In the genomic region with DNA sequence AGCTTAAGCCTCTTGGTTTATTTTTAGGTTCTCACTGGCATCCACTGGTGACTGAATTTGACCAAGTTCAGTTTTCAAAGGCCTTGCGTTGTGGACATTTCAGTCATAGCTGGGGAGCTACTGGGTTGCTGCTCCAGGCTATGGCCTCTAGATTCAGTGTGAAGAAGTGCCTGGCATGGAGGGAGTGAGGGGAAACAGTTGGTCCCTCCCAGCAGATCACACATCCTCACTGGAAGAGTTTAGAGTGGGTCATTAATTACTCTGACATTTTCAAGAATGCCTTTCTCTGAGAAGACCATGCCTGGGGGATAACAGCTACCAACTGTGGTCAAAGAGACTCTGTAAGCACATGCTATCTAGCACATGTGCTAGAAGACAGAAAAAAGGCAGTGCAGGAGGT, we compare ENCODE assay signal across 21 mouse cellular contexts.
DNase-seq lines count a peak whose midpoint lies in the region; ATAC-seq lines count a peak whose summit lies in the region.
"Had no signal": no experiment of that assay in that cellular context is flagged by ENCODE, and none has a peak within 500 bp of the region (broad histone marks: within the 10 kb centered on the region; RNA-seq: fewer than 3 reads in every experiment).

No protein-coding gene starts in this region.

- no peak overlapping the region for H3K9ac ChIP-seq in heart, embryonic 15.5 days
- H3K9ac ChIP-seq in midbrain, embryonic 11.5 days (ENCODE audit: low read length) = no peak overlapping the region
- H3K9ac ChIP-seq in midbrain, embryonic 15.5 days = no peak overlapping the region
- H3K9ac ChIP-seq: embryonic facial prominence, embryonic 15.5 days; intestine, embryonic 15.5 days; kidney, embryonic 15.5 days; midbrain, embryonic 12.5 days had no signal

- peak; percentile 61 for DNase-seq in heart, adult 11 months
- no peak for DNase-seq in heart, postnatal 14 days
- DNase-seq in heart, adult 8-10 months (ENCODE audit: low spot score) = no peak
- DNase-seq in midbrain, embryonic 11.5 days (ENCODE audit: low spot score, missing footprints) = peak; percentile 71
- no peak for DNase-seq in Muller cell, postnatal 12 days (ENCODE audit: inconsistent ontology term)
- DNase-seq: cerebellum, adult 18-20 months; cerebellum, postnatal 14 days; right cerebral cortex, postnatal 25 days; spleen, adult 18-20 months had no signal

- no peaks in the 10 kb centered on the region for H3K27me3 ChIP-seq in heart, embryonic 15.5 days
- H3K27me3 ChIP-seq in midbrain, embryonic 11.5 days (ENCODE audit: control insufficient read depth, insufficient read depth, low read length) = no peaks in the 10 kb centered on the region
- H3K27me3 ChIP-seq in midbrain, embryonic 15.5 days (replicated peaks) = no peaks in the 10 kb centered on the region
- H3K27me3 ChIP-seq: embryonic facial prominence, embryonic 15.5 days; intestine, embryonic 15.5 days; kidney, embryonic 15.5 days; midbrain, embryonic 12.5 days; Patski had no signal

- H3K4me2 ChIP-seq in heart, embryonic 15.5 days = no peak overlapping the region
- H3K4me2 ChIP-seq in midbrain, embryonic 11.5 days = no peak overlapping the region
- H3K4me2 ChIP-seq in midbrain, embryonic 15.5 days = no peak overlapping the region
- H3K4me2 ChIP-seq: embryonic facial prominence, embryonic 15.5 days; intestine, embryonic 15.5 days; kidney, embryonic 15.5 days; midbrain, embryonic 12.5 days had no signal

- H3K27ac ChIP-seq in heart, embryonic 15.5 days = peak overlapping the region; percentile 36; the same call in 1 of the 2 replicates
- H3K27ac ChIP-seq in midbrain, embryonic 11.5 days (ENCODE audit: low read depth, low read length) = no peak overlapping the region
- H3K27ac ChIP-seq in midbrain, embryonic 15.5 days = no peak overlapping the region
- H3K27ac ChIP-seq: embryonic facial prominence, embryonic 15.5 days; intestine, embryonic 15.5 days; kidney, embryonic 15.5 days; layer of hippocampus, adult 2 months; midbrain, embryonic 12.5 days had no signal

- peaks cover 21% of the 10 kb centered on the region for H3K4me1 ChIP-seq in heart, embryonic 15.5 days (replicated peaks)
- no peaks in the 10 kb centered on the region; the same call in 1 of the 2 replicates for H3K4me1 ChIP-seq in midbrain, embryonic 11.5 days (ENCODE audit: control insufficient read depth, insufficient read depth, low read length)
- peaks cover 15% of the 10 kb centered on the region; the same call in 1 of the 2 replicates for H3K4me1 ChIP-seq in midbrain, embryonic 15.5 days
- H3K4me1 ChIP-seq: intestine, embryonic 15.5 days had no signal

- intact Hi-C loops in heart, postnatal 14 days (cut with DNase I) = no loop called here

- no peak overlapping the region for H3K4me3 ChIP-seq in heart, embryonic 15.5 days
- no peak overlapping the region for H3K4me3 ChIP-seq in midbrain, embryonic 11.5 days (ENCODE audit: low read depth, low read length)
- H3K4me3 ChIP-seq in midbrain, embryonic 15.5 days = no peak overlapping the region
- H3K4me3 ChIP-seq: embryonic facial prominence, embryonic 15.5 days; intestine, embryonic 15.5 days; kidney, embryonic 15.5 days; layer of hippocampus, adult 2 months; midbrain, embryonic 12.5 days had no signal

- no peaks in the 10 kb centered on the region for H3K9me3 ChIP-seq in heart, embryonic 15.5 days (replicated peaks)
- no peaks in the 10 kb centered on the region for H3K9me3 ChIP-seq in midbrain, embryonic 11.5 days (ENCODE audit: control insufficient read depth, low read length)
- H3K9me3 ChIP-seq in midbrain, embryonic 15.5 days = no peaks in the 10 kb centered on the region
- H3K9me3 ChIP-seq: embryonic facial prominence, embryonic 15.5 days; intestine, embryonic 15.5 days; kidney, embryonic 15.5 days; midbrain, embryonic 12.5 days had no signal

- H3K36me3 ChIP-seq in heart, embryonic 15.5 days = no peaks in the 10 kb centered on the region
- no peaks in the 10 kb centered on the region for H3K36me3 ChIP-seq in midbrain, embryonic 11.5 days (ENCODE audit: control insufficient read depth, insufficient read depth, low read length)
- no peaks in the 10 kb centered on the region for H3K36me3 ChIP-seq in midbrain, embryonic 15.5 days (replicated peaks)
- H3K36me3 ChIP-seq: embryonic facial prominence, embryonic 15.5 days; intestine, embryonic 15.5 days; kidney, embryonic 15.5 days; midbrain, embryonic 12.5 days had no signal

- WGBS in heart, embryonic 15.5 days = 20% methylated on average over 1 of the region's 1 CpGs
- WGBS in midbrain, embryonic 11.5 days = 70% methylated on average over 1 of the region's 1 CpGs
- WGBS in midbrain, embryonic 15.5 days = 86% methylated on average over 1 of the region's 1 CpGs

- ATAC-seq in heart, embryonic 15.5 days (replicated peaks; ENCODE audit: insufficient number of reproducible peaks, insufficient read depth, low FRiP score, low read depth) = no peak
- no peak for ATAC-seq in midbrain, embryonic 11.5 days (ENCODE audit: low FRiP score)
- no peak for ATAC-seq in midbrain, embryonic 15.5 days (replicated peaks)
- no peak for ATAC-seq in CD4-positive, CD25-positive, alpha-beta regulatory T cell, adult 4 months
- ATAC-seq: forebrain, embryonic 14.5 days; hindbrain, embryonic 16.5 days; intestine, embryonic 15.5 days; lung, postnatal 0 days; Patski had no signal

Comparison
In these comparisons a context has a peak if more than half of its experiments do, and no peak if none do; other contexts are left out.
1. DNase-seq: peak in heart, adult 11 months (single experiment) and midbrain, embryonic 11.5 days (single experiment); none in heart, postnatal 14 days (0 of 2), heart, adult 8-10 months (single experiment) and Muller cell, postnatal 12 days (single experiment).